Mouse (Mus musculus) ovary, adult 18-20 months (tissue): ENCODE data around the gene Mrap.

Source experiments
- DNase-seq: peaks from one replicate; pipeline ENCODE4 v3.0.0; 2022; ENCODE audit warnings: low spot score, mixed read lengths

Gene Mrap

GRCm38 (mm10) chr16:90738092-90738956 lies at the start of gene Mrap:
TSS of gene Mrap (plus strand) at chr16:90738207.
- peak; percentile 86 for DNase-seq

GRCm38 (mm10) chr16:90692704-90693385 lies 45.2 kb upstream of the Mrap start:
- DNase-seq, result no peak

- DNase-seq, result no peak
These were observed 44.4 kb upstream of the Mrap start for GRCm38 (mm10) chr16:90693625-90694024.

- DNase-seq, result no peak
These were observed 43.3 kb upstream of the Mrap start for GRCm38 (mm10) chr16:90694719-90695118.

GRCm38 (mm10) chr16:90695121-90695520 lies 42.9 kb upstream of the Mrap start:
- no peak for DNase-seq

- DNase-seq, result no peak
These were observed 41.7 kb upstream of the Mrap start for GRCm38 (mm10) chr16:90696306-90696705.

- no peak for DNase-seq
These were observed 38.6 kb upstream of the Mrap start for GRCm38 (mm10) chr16:90699390-90699789.

GRCm38 (mm10) chr16:90701541-90701940 lies 36.5 kb upstream of the Mrap start:
- no peak for DNase-seq

GRCm38 (mm10) chr16:90703646-90704045 lies 34.4 kb upstream of the Mrap start:
- DNase-seq, result no peak

GRCm38 (mm10) chr16:90704161-90704825 lies 33.7 kb upstream of the Mrap start:
- no peak for DNase-seq

GRCm38 (mm10) chr16:90706279-90706678 lies 31.7 kb upstream of the Mrap start:
- no peak for DNase-seq

GRCm38 (mm10) chr16:90709711-90710289 lies 28.2 kb upstream of the Mrap start:
- peak; percentile 42 for DNase-seq

- DNase-seq, result no peak
These were observed 27.7 kb upstream of the Mrap start for GRCm38 (mm10) chr16:90710313-90710712.

GRCm38 (mm10) chr16:90724051-90724450 lies 14.0 kb upstream of the Mrap start:
- no peak for DNase-seq

- no peak for DNase-seq
These were observed 11.3 kb upstream of the Mrap start for GRCm38 (mm10) chr16:90726600-90727227.

- DNase-seq, result peak; percentile 92
These were observed 10.5 kb upstream of the Mrap start, which contains the start of gene Mis18a for GRCm38 (mm10) chr16:90727233-90728115. TSS of gene Mis18a (minus strand) at chr16:90727404.

- peak; percentile 73 for DNase-seq
These were observed 2.4 kb upstream of the Mrap start for GRCm38 (mm10) chr16:90735611-90736010.

- peak; percentile 68 for DNase-seq
These were observed 1.2 kb upstream of the Mrap start for GRCm38 (mm10) chr16:90736672-90737270.

- no peak for DNase-seq
These were observed 9.1 kb downstream of the Mrap start for GRCm38 (mm10) chr16:90747143-90747542.

GRCm38 (mm10) chr16:90748169-90748568 lies 10.2 kb downstream of the Mrap start:
- no peak for DNase-seq
